ENCODE assay signal across 9 mouse cellular contexts in the genomic region with DNA sequence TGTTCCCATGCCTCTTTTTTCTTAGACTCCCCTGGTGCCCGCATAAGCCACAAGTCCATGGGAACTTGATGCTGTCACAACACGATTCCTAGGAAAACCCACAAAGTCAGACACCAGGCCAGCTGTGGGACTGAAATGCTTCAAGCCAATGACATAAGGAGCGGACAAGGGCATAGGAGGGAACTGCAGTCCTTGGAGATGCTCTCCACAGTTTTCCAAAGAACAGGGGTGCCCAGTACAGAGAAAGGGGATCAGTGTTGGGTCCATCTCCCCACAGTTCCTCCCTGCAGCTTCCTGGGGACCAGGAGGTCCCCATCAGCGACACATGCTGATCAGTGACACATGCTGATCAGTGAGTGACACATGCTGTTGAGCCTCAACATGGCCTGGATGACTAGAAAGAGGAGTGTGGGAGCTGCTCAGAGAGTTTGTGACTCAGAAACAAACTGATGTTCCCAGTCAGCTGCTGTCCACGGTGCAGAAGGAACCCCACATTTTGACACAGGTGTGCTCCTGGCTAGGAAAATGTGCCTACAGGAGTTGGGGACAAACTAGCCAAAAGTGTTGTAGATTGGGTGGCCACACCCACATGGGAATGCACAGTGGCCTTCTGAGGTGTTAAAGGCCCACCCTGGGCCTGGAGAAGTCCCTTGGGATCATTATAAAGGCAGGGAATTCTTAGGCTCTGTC. TPM values are rescaled to one million over a fixed set of nuclear protein-coding genes. Genes with fewer than 3 reads are reported as not detected.
DNase-seq lines count a peak whose midpoint lies in the region; ATAC-seq and TF ChIP-seq lines count a peak whose summit lies in the region.
"Had no signal": no experiment of that assay in that cellular context is flagged by ENCODE, and none has a peak within 500 bp of the region (broad histone marks: within the 10 kb centered on the region; RNA-seq: fewer than 3 reads in every experiment).

No protein-coding gene starts in this region.

- 59% methylated on average over 5 of the region's 5 CpGs for WGBS in intestine, embryonic 14.5 days
- 71% methylated on average over 5 of the region's 5 CpGs for WGBS in intestine, postnatal 0 days
- 60% methylated on average over 5 of the region's 5 CpGs for WGBS in embryonic facial prominence, embryonic 14.5 days
- 73% methylated on average over 5 of the region's 5 CpGs for WGBS in hindbrain, embryonic 14.5 days
- WGBS in midbrain, postnatal 0 days = 80% methylated on average over 5 of the region's 5 CpGs

- no peak for ATAC-seq in intestine, embryonic 14.5 days (replicated peaks; ENCODE audit: low FRiP score, low TSS enrichment, low read depth)
- no peak for ATAC-seq in intestine, postnatal 0 days
- no peak for ATAC-seq in embryonic facial prominence, embryonic 14.5 days (ENCODE audit: low read depth)
- no peak for ATAC-seq in hindbrain, embryonic 14.5 days (ENCODE audit: low FRiP score)
- ATAC-seq in midbrain, postnatal 0 days (ENCODE audit: low FRiP score) = no peak
- no peak for ATAC-seq in monocyte, adult 5-6 weeks (replicated peaks; ENCODE audit: insufficient number of reproducible peaks, low FRiP score, low TSS enrichment, poor library complexity, severe bottlenecking)

- DNase-seq in intestine, embryonic 14.5 days (ENCODE audit: low spot score) = no peak
- no peak for DNase-seq in embryonic facial prominence, embryonic 14.5 days (ENCODE audit: low spot score)
- no peak for DNase-seq in hindbrain, embryonic 14.5 days (ENCODE audit: low spot score)
- no peak for DNase-seq in midbrain, postnatal 0 days (ENCODE audit: low spot score)
- DNase-seq in ovary, postnatal 10 days (ENCODE audit: low spot score) = no peak
- no peak for DNase-seq in gastrocnemius, postnatal 36 days
- DNase-seq: gastrocnemius, postnatal 14 days had no signal

- no peak for TF ChIP-seq CTCF in intestine, postnatal 0 days (IDR thresholded peaks at IDR 0.05; ENCODE audit: low read depth)
- TF ChIP-seq CTCF in midbrain, postnatal 0 days (IDR thresholded peaks at IDR 0.05) = no peak

- intact Hi-C loops in gastrocnemius, postnatal 36 days (cut with DNase I) = no loop called here

- H3K9me3 ChIP-seq in intestine, embryonic 14.5 days (ENCODE audit: control insufficient read depth, low read length) = no peaks in the 10 kb centered on the region
- no peaks in the 10 kb centered on the region for H3K9me3 ChIP-seq in intestine, postnatal 0 days (ENCODE audit: control insufficient read depth)
- no peaks in the 10 kb centered on the region for H3K9me3 ChIP-seq in embryonic facial prominence, embryonic 14.5 days (ENCODE audit: control insufficient read depth, low read length)
- H3K9me3 ChIP-seq in hindbrain, embryonic 14.5 days (ENCODE audit: control insufficient read depth, low read length) = no peaks in the 10 kb centered on the region
- H3K9me3 ChIP-seq in midbrain, postnatal 0 days (ENCODE audit: low read length) = no peaks in the 10 kb centered on the region

- no peak overlapping the region for H3K9ac ChIP-seq in intestine, embryonic 14.5 days (ENCODE audit: low read length)
- H3K9ac ChIP-seq in intestine, postnatal 0 days (ENCODE audit: low read depth, low read length) = no peak overlapping the region
- H3K9ac ChIP-seq in embryonic facial prominence, embryonic 14.5 days (ENCODE audit: low read depth, low read length) = no peak overlapping the region
- no peak overlapping the region for H3K9ac ChIP-seq in hindbrain, embryonic 14.5 days
- no peak overlapping the region for H3K9ac ChIP-seq in midbrain, postnatal 0 days (replicated peaks; ENCODE audit: low read length, poor library complexity, severe bottlenecking)

- H3K4me3 ChIP-seq in intestine, embryonic 14.5 days (ENCODE audit: low read depth, low read length) = no peak overlapping the region
- H3K4me3 ChIP-seq in intestine, postnatal 0 days (ENCODE audit: low read depth, low read length) = no peak overlapping the region
- no peak overlapping the region for H3K4me3 ChIP-seq in embryonic facial prominence, embryonic 14.5 days (ENCODE audit: low read depth, low read length)
- no peak overlapping the region for H3K4me3 ChIP-seq in hindbrain, embryonic 14.5 days (replicated peaks; ENCODE audit: low read length)
- H3K4me3 ChIP-seq in midbrain, postnatal 0 days (ENCODE audit: low read depth, low read length) = no peak overlapping the region

- no peaks in the 10 kb centered on the region for H3K27me3 ChIP-seq in intestine, embryonic 14.5 days (replicated peaks; ENCODE audit: control insufficient read depth, insufficient read depth, low read length)
- no peaks in the 10 kb centered on the region for H3K27me3 ChIP-seq in intestine, postnatal 0 days (replicated peaks; ENCODE audit: control insufficient read depth, insufficient read depth, low read length)
- H3K27me3 ChIP-seq in embryonic facial prominence, embryonic 14.5 days (replicated peaks; ENCODE audit: control insufficient read depth, insufficient read depth, low read length) = no peaks in the 10 kb centered on the region
- no peaks in the 10 kb centered on the region for H3K27me3 ChIP-seq in hindbrain, embryonic 14.5 days (ENCODE audit: control insufficient read depth, insufficient read depth, low read length)
- no peaks in the 10 kb centered on the region for H3K27me3 ChIP-seq in midbrain, postnatal 0 days (ENCODE audit: insufficient read depth, low read length)

- H3K36me3 ChIP-seq in intestine, embryonic 14.5 days (ENCODE audit: control insufficient read depth, insufficient read depth, low read length) = no peaks in the 10 kb centered on the region
- H3K36me3 ChIP-seq in intestine, postnatal 0 days (ENCODE audit: control insufficient read depth, insufficient read depth) = 0 out of 2 replicates have a peak, but pooled peaks cover under 1% of the 10 kb centered on the region
- H3K36me3 ChIP-seq in embryonic facial prominence, embryonic 14.5 days (ENCODE audit: control insufficient read depth, insufficient read depth, low read length) = peaks cover 9% of the 10 kb centered on the region; the same call in 1 of the 2 replicates
- no peaks in the 10 kb centered on the region; the same call in 1 of the 2 replicates for H3K36me3 ChIP-seq in hindbrain, embryonic 14.5 days (replicated peaks; ENCODE audit: control insufficient read depth, insufficient read depth)
- 0 out of 2 replicates have a peak, but pooled peaks cover 3% of the 10 kb centered on the region for H3K36me3 ChIP-seq in midbrain, postnatal 0 days (ENCODE audit: insufficient read depth, low read length)

- peak overlapping the region; percentile 72 for H3K27ac ChIP-seq in intestine, embryonic 14.5 days (ENCODE audit: low read depth)
- H3K27ac ChIP-seq in intestine, postnatal 0 days (ENCODE audit: low read depth, low read length) = no peak overlapping the region; the same call in 1 of the 2 replicates
- peak overlapping the region; percentile 64; the same call in 1 of the 2 replicates for H3K27ac ChIP-seq in embryonic facial prominence, embryonic 14.5 days (replicated peaks; ENCODE audit: low read depth, low read length)
- H3K27ac ChIP-seq in hindbrain, embryonic 14.5 days = peak overlapping the region; percentile 62; the same call in 1 of the 2 replicates
- H3K27ac ChIP-seq in midbrain, postnatal 0 days (ENCODE audit: low read depth, low read length) = peak overlapping the region; percentile 77; the same call in 1 of the 2 replicates

- H3K4me1 ChIP-seq in intestine, embryonic 14.5 days (replicated peaks; ENCODE audit: control insufficient read depth, insufficient read depth, low read length) = peaks cover 32% of the 10 kb centered on the region
- peaks cover 15% of the 10 kb centered on the region for H3K4me1 ChIP-seq in intestine, postnatal 0 days (replicated peaks; ENCODE audit: control insufficient read depth, insufficient read depth, low read length)
- peaks cover 34% of the 10 kb centered on the region for H3K4me1 ChIP-seq in embryonic facial prominence, embryonic 14.5 days (ENCODE audit: control insufficient read depth, insufficient read depth, low read length)
- H3K4me1 ChIP-seq in hindbrain, embryonic 14.5 days (replicated peaks; ENCODE audit: control insufficient read depth, insufficient read depth, low read length) = peaks cover 32% of the 10 kb centered on the region
- peaks cover 14% of the 10 kb centered on the region; the same call in 1 of the 2 replicates for H3K4me1 ChIP-seq in midbrain, postnatal 0 days (ENCODE audit: insufficient read depth, low read length)

- H3K4me2 ChIP-seq in intestine, embryonic 14.5 days (ENCODE audit: low read length) = no peak overlapping the region
- H3K4me2 ChIP-seq in intestine, postnatal 0 days (replicated peaks; ENCODE audit: low read depth) = no peak overlapping the region
- H3K4me2 ChIP-seq in embryonic facial prominence, embryonic 14.5 days (ENCODE audit: low read depth, low read length) = no peak overlapping the region
- no peak overlapping the region for H3K4me2 ChIP-seq in hindbrain, embryonic 14.5 days (replicated peaks)
- H3K4me2 ChIP-seq in midbrain, postnatal 0 days (ENCODE audit: low read depth, low read length, poor library complexity, severe bottlenecking) = no peak overlapping the region

RNA-seq across cellular contexts. Expression of a gene that starts 52.0 kb away (rescaled TPM):
- 24.9 and 27.8 TPM in 2 replicates for polyA plus RNA-seq in intestine, embryonic 14.5 days (2014; fragmentation: Nextera tagmentation; extraction: Ambion mirVana)
- 9.8 and 9.9 TPM in 2 replicates for polyA plus RNA-seq in intestine, postnatal 0 days (2015; fragmentation: Nextera tagmentation; extraction: Ambion mirVana)
- 39.4 and 40.2 TPM in 2 replicates for polyA plus RNA-seq in embryonic facial prominence, embryonic 14.5 days (2014; fragmentation: Nextera tagmentation; extraction: Ambion mirVana)
- polyA plus RNA-seq in hindbrain, embryonic 14.5 days (2014; fragmentation: Nextera tagmentation; extraction: Ambion mirVana) = 32.6 and 37.3 TPM in 2 replicates
- 43.9 and 52.7 TPM in 2 replicates for total RNA-seq in midbrain, postnatal 0 days (2014; rRNA removed)
- 20.5 and 23.5 TPM in 2 replicates for polyA plus RNA-seq in midbrain, postnatal 0 days (2015; fragmentation: Nextera tagmentation; extraction: Ambion mirVana)
- 276 to 375 TPM (median 323 TPM) in 3 replicates for total RNA-seq in monocyte, adult 5-6 weeks (2017)
- total RNA-seq in gastrocnemius, postnatal 36 days (2021) = 10 to 100 TPM in 1 of 2 experiments, 1 to 10 TPM in 1; 7.5 to 11.8 TPM
